Mouse (Mus musculus) frontal cortex, postnatal 10 days (tissue): ENCODE data around the gene Usp43.

ENCODE experiments used
- DNase-seq, 2 experiments: peaks; one replicate each; pipeline ENCODE4 v3.0.0; 2022; ENCODE audit warnings: low spot score in 2 of 2, mixed read lengths in 1 of 2

The Usp43 gene

DNA sequence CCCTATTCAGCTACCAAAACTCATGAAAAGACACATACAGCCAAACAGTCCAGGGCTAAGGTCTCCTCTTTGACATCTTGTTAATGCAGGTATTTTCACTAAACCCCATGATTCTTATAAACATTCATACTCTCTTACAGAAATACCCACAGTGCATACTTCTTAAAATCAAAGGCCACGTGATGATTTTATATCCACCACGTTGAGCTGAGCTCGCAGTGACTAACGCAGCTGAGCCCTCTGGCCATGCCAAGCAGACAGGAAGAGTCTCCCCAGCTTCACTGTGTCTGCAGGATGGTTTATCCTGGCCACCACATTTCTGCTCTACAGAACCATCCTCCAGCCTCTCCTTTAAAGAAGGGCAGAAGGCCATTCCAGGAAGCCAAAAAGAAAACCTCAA is 18.2 kb downstream of the Usp43 start:
- DNase-seq = no peak

DNA sequence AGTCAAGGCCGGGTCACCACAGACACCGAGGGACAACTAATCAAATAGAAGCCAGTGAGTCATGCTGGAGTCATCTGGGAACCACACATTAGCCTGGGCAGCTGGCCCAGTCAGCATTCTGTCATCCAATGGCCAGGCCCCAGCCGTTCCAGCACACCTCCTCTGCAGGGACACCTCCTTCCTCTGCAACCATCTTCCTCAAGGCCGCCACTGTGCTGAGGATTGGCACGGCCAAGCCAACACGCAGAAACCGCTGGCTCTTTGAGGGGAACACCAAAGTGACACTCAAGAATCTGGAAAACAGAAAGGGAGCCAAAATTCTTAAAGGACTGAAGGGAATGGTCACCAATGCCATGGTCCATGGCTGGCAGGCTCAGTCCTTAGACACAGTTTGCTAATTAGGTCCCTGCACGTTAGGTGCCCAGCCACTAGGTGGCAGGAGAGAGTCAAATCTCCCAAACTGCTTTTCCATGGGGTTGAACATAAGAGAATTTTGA is 24.8 kb downstream of the Usp43 start:
- peak in 1 of 2 experiments; percentile 25 for DNase-seq

DNA sequence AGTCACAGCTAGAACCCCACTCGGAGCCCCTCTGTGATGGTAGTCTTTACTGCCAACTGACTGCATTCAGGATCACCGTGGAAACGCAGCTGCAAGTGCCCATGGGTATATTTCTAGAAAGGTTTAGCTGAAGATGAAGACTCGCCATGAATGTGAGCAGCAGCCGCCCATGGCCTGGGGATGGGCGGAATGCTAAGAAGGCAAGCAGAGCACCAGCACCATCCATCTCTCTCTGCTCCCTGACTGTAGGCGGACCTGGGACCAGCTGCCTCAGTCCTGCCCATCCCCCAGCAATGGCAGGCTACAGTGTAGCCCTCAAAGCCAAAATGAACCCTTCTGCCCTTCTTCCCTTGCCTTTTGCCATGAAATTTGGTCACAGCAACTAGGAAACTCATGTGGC is 26.3 kb downstream of the Usp43 start:
- no peak for DNase-seq

DNA sequence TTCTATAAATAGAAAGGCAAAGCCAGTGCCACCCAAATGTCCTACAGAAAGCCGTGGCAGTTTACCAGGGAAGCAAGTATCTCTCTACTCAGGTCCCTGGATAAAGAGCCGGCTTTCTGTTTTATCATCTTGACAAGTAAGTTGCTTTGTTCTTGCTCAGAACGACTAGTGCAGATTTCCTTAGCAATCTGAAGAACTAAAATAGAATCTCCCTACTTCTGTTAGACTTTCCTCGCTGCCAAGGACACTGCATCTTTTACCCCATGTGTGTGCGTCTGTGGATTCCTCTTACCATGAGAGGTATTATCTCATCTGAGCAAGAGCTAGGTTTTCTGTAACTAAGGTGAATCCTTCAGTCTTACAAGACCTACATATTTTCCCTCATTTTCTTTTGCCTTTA is 33.4 kb downstream of the Usp43 start:
- DNase-seq = no peak

DNA sequence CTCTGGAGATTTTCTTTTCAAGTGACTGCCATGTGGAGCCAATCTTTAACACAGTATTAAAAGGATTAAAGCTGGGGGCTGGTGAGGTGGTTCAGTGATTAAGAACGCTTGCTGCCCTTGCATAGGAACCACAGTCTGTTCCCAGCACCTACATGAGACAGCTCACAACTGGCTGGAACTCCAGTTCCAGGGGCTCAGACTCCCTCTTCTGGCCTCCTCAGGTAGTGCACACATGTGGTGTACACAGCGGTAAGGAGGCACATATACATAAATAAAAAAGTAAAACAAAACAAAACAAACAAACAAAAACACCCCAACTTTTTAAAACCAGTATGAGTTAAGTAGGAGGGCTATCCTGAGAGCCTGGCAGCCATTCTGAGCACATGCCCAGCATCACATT is 36.0 kb downstream of the Usp43 start:
- no peak for DNase-seq

DNA sequence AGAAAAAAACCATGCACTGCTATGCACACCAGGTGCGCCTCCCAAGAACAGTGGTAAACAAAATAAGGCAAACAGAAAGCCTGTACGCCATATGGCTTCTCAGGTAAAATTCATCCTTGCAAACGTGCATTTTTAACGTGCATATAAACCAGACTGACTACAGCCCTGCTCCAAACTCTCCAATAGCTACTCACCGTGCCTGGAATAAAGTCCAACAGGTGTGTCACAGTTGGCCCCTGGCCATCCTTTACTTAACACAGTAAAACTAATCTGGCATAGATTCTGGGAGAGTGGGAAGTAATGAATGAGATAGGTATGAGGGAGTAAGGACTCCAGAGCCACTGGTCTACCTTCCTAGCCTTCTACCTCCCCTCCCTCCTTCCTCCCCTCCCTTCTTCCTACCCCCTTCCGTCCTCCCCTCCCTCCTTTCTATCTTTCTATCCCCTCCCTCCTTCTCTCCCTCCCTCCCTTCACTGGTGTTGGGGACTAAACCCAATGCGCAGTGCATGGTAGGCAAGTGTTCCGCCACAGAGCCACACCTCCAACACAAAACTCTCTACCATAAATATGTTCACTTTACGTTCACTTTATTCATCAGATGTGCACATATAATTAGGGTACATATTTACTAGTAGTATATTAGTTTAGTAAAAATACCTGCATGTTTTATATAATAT is 56.3 kb downstream of the Usp43 start:
- DNase-seq = no peak

DNA sequence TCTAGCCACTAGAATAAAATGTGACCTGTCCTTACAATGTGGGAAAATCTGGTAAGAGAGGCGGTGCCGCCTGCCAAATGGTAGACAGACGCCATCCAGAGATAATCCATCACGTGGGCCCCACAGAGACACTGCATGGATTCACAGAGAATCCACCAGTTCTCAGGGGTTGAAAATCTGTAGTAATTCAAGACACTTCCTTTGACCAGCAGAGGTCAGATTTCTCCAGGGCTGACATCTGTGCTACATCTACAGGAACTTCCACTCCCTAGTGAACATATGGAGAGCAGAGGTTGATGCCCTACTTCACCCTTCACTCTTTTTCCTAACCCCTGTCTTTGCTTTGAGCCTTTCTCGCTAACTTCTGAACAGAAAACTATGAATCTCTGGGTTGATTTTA is 56.9 kb downstream of the Usp43 start:
- no peak for DNase-seq

DNA sequence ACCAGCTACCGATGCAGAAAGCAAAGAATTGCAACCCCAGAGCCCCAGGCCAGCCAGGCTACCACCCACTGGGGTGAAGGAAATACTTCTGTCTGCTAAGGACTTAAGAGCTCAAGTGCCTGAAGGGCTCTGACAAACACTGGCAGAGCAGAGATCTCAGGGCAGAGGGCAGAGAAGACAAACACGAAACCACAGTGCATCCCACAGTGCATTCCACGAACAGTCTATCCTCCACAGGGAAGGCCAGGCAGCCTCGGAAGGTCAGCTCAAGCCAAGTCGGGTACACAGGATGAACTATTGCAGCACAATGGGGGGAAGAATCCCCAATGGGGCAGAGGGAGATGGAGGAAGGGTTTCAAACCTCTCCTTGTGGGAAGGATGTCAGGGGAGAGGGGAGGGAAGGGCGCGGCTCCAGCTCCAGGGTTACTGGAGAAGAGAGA is 60.5 kb downstream of the Usp43 start:
- DNase-seq = no peak

DNA sequence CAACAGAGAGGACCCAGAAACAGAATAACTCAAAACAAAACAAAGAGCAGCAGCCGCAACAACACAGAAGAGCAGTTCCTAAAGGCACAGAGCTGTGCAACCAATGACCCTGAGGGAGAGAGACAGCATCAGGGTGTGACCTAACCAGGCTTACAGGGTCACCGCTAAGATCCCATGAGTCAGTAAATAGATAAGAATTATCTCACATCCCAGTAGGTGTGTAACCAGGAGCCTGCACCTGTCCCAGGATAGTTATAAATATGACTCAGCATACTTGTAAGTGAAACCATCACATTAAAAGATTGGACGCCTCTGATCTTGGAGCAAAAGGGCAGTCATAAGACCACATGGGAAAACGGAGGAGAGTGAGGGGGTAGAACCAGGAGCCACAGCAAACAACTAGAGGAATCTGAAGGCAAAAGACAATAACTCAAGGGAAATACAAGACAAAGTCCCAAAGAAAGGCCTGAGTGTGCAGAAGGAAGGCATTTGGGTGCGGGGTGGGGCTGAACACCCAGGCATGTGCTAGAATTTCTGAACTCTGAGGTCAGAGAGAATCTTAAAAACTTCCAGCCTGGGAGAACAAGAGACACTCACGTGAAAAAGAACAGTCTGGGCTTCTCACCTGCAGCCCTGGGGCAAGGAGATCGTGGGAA is 61.1 kb downstream of the Usp43 start:
- no peak for DNase-seq

DNA sequence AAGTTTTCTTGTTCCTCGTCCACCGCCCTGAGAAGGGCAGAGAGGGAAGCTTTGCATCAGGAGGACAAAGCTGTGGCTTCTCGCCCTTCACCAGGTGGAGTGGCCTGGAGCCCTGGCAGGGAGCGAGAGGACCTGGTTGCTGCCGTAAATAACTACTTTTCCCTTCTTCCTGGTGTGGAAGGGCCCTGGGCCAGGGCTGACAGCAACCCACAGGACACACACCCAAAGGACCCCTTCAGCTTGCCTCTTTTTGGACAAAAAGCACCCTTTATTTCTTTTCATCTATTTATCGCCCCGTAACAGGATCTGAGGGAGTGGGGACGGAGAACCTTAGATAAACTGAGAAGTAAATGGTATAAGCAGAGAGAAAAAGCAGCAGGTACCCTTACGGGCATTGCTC is 63.4 kb downstream of the Usp43 start:
- no peak for DNase-seq

DNA sequence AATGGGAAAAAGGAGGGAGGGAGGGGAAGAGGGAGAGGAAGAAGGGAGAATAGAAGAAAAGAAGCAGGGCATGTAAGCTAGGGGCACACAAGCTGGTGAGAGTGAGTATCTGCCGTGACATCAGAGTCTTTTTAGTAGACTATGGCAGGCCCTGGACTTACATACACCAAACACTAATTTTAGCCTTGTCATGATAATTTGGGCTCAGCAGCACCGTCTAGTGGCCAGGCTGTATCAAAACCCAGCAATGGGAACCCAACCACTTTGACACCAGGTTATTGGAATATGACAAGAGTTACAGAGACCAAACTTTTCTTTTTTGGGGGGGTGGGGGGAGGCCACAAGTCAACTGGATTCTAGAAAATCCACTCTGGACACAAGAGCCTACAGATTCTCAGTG is 66.9 kb downstream of the Usp43 start:
- DNase-seq = no peak

DNA sequence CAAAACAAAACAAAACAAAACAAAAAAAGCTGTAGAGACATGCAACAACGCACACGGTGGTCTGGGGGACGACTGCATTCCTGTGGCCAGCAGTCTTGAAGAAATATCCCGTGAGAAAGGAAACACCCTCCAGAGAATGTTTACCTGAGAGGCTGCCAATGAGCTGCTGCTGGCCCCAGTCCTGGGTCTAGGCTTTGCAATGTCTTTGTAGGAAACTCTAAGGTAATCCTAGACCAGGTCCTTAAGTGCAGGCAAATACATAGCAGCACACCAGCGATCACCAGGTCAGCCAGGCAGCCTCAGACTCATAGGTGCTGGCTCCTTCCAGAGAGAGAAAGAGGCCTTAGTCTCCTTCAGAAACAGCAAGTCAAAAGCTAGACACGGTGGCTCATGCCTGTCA is 68.0 kb downstream of the Usp43 start:
- no peak for DNase-seq

DNA sequence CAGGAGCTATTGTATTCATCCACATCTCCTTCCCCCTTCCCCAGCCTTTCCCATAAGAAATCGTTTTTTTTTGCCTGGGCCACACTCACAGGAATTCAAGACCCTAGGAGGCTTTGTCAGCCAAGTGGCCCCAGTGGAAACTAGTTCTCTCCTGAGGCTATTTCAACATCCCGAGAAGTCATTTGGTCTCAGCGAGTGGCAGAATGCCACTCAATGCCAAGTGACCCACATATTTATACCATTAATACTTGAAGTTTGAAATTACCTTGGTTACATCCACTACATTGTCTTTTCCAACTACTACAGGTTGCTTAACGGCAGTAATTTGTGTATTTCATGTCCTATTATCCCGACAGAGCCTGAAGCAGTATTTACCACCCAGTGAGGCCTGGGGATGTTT is 70.2 kb downstream of the Usp43 start:
- DNase-seq = no peak

DNA sequence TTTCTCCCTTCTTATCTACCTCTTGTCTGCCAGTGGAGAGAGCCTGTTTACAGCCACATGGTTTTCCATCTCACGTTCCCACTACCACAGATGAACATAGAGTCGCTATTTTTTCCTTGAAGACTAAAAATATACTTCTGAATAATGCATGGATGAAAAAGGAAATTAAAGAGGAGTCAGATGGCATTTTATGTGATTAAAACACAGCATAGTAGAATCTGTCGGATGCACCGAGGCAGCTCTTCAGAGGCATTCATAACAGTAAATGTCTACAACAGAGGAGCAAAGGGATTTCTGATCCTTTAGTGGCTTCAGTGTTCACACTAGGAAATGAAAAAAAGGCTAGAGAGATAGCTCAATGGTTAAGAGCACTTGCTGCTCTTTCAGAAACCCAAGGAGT is 76.8 kb downstream of the Usp43 start:
- DNase-seq = no peak

DNA sequence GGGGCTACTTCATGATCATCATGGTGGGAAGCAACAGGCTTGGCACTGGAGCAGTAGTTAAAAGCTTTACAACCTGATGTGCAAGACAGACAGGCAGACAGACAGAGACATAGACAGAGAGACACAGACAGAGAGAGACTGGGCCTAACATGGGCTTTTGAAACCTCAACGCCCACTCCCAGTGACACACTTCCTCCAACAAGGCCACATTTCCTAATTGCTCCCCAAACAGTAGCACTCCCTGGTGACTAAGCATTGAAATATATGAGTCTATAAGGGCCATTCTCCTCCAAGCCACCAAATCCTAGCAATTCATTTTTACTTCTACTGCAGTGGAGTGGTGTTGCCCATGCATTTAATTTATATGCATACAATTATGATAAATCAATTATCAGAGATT is 82.1 kb downstream of the Usp43 start:
- DNase-seq = no peak

DNA sequence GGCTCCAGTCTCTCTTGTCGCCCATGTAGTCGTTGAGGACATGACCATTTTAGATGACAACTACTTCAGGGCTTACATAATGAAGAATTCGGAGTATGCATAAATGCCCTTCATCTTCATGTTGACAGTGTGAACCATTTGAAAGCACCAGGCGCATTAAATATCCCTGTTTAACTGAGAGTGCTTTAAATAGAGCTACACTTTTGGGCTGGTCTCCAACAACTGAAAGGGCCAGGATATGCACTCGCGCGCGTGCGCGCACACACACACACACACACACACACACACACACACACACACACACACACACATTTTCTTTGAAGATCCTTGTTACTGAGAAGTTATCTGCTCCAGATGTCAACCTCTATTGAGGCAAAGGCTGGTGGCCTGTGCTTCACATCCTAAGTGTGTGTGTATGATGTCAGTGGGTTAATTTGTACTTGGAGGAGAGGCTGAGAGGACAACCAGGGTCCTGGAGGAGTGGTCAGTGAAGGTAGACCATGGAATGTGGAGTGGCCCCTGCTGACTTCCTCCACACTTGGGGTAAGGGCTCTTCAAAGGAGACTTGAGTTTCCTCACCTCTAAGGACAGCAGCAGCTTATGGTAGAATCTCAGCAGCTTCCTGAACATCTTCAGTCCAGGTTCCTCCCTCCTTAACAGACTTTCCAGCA is 86.4 kb downstream of the Usp43 start:
- DNase-seq = no peak

DNA sequence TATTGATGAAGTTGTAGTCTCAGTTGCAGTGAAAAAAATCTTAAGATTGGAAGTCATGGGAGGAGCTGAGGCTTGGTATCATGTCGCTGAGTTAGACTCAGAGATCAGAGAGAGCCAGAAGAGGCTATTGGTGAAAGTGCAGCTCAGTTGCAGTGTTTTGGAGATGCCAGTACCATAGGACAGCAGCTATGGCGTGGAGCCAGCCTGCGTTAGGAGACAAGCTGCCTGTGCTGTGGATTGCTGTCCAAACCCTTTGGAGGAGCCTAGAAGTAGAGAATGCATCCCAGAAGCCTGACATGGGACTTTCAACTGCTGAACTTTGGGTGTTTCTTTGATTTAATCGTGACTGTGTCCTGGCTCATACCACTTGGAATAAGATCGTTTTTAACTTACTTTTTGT is 90.1 kb downstream of the Usp43 start:
- no peak for DNase-seq

DNA sequence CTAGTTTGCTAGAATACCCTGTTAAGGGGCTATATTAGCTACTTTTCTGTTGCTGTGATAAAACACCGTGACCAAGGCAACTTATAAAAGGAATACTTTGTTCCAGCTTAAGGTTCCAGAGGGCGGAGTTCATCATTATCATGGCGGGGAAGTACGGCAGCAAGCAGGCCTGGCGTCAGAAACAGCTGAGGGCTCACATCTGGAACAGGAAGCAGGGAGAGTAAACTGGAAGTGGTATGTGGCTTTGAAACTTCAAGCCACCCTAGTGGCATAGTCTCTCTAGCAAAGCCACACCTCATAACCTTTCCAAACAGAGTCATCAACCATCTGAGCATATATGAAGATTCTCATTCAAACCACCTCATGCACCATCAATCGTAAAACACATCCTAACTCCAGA is 92.4 kb downstream of the Usp43 start:
- DNase-seq = no peak

DNA sequence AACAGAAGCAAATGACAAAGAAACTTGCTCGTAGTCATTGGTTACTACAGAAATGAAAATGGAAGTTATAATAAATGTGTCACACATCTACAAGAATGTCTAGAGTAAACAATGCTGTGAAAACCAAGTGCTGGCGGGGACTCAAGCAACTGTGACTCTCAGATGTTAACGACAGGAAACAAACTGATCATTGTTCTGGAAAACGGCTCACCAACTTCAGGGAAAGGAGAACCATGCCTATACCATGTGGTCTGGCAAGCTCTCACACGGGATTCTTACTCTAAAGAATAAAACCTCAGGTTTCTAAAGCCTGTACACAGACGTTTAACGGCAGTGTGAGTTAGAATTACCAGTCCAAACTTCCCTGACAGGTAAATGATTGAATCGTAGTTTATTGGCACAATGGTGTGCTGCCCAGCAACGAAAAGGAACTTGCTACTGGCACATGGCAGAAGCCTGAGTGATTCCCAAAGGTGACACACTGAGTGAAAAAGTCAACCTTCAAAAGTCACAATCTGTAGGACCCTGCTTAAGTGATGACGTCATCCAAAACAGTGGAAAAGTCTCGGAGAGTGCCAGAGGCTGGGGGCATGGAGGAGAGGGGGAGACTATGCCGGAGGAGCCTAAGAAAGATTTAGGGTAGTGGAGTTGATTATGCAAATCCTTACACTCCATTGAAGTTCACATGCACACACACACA is 93.4 kb downstream of the Usp43 start:
- DNase-seq = no peak

DNA sequence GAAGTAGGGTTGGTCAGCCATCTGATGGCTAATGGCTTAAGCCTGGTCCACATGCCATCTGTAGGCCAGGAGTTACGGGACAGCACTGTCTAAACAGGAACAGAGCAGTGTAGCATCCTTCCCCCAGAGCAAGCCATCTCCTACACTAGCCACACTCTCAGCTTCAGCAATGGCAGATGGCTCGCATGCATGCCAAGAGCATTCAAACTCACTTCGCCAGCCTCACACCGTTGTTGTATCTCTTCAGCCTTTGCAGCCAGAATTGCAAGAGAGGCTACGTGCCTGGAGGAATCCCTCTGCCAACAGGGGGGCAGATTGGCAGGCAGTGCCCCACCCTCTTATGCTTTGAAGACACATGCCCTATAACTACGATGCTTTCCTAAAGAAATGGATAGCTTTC is 100.4 kb downstream of the Usp43 start:
- DNase-seq = peak in 1 of 2 experiments; percentile 25

DNA sequence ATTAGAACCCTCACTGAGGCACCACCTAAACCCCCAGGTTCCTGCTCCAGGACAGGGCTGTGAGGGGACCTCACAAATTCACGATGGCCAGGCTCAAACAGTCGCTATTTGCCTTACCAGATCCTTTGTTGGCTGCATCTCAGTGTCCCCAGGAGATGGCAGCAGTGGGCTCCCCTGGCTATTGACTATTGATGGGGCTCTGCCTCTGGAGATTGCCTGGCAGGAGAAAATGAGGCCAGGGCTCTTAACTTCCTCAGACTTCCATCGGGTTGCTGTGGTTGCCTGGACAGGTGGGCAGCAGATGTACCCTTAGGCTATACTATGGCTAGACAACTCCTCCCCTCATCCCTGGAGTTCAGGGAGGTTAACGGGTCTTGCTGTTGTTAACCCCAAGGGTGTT is 101.7 kb downstream of the Usp43 start:
- peak in 1 of 2 experiments; percentile 55 for DNase-seq

DNA sequence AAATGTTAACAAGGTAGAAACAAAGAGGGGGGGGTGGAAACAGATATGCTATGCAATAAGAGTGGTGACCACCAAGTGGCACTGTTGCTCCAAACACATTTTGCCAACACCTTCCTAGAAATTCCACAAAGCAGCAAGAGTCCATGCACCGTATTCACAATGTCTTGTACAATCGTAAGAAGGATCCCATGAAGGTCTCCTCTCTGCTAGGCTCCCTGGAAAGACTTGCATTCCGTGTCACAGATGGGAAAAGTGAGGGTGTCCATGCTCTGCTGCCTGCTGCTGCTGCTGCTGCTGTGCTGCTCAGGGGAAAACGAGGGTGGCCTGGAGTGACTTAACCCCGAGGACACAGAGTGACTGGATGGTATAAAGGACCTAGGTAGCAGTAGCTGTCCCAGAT is 102.3 kb downstream of the Usp43 start:
- peak in 1 of 2 experiments; percentile 42 for DNase-seq
